Mouse (Mus musculus) embryonic fibroblast, embryonic 13.5 days (primary cell): ENCODE data around the gene Ect2l. TPM values are rescaled to one million over a fixed set of nuclear protein-coding genes. Genes with fewer than 3 reads are reported as not detected.

Experiments used
- H3K27ac ChIP-seq: 2 replicates; pipeline ENCODE4 v1.5.1; 2012; ENCODE audit warnings: low read length, control low read depth, inconsistent platforms; ENCODE audit not compliant: insufficient read depth
- H3K4me1 ChIP-seq: 2 replicates; pipeline ENCODE4 v1.6.1; 2011; ENCODE audit warnings: low read length; ENCODE audit not compliant: control insufficient read depth, insufficient read depth
- H3K4me3 ChIP-seq: 2 replicates; pipeline ENCODE4 v1.5.1; 2011; ENCODE audit warnings: mild to moderate bottlenecking, control low read depth, low read length; ENCODE audit not compliant: insufficient read depth
- CTCF ChIP-seq: IDR thresholded peaks from 2 replicates; pipeline ENCODE4 v1.5.1; 2011; ENCODE audit warnings: mild to moderate bottlenecking, control low read depth, low read length, moderate library complexity, borderline replicate concordance; ENCODE audit not compliant: insufficient read depth
- POLR2A ChIP-seq: IDR thresholded peaks from 2 replicates; pipeline ENCODE4 v1.6.1; 2011; ENCODE audit warnings: low read depth, mild to moderate bottlenecking, control low read depth, low read length, moderate library complexity
- polyA plus RNA-seq: library from polyadenylated mRNA; stranded (reverse); fragments of >200 nt; gene quantifications from 2 replicates; pipeline ENCODE4 v1.2.4, GENCODE M21; 2011; ENCODE audit warnings: low read depth; ENCODE audit not compliant: missing spikeins, insufficient read length

The Ect2l gene
- polyA plus RNA-seq, 1 experiment, result not detected

DNA sequence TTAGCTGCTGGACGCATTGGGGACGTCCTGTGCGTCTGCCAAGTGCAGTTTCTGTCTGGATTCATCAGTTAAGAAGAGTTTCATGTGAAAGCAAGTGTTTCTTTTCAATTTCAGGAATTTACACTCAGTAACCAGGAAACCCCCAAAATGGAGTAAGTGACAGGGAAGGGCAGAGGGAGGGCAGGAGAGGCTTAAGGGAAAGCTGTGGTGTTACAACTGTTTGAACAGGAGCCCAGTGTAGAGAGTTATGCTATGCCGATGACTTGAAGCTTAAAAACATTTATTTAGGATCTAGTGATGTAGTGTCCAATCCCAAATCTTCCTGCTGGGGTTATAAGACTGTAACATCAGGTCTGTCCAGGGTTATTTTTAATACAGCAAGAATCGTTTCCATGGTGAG lies 3.4 kb upstream of the Ect2l start:
- Histone ChIP-seq H3K4me3 (no peak overlapping the region), H3K27ac (no peak overlapping the region), H3K4me1 (no peaks in the 10 kb centered on the region)
- TF ChIP-seq POLR2A (no peak), CTCF (no peak)

DNA sequence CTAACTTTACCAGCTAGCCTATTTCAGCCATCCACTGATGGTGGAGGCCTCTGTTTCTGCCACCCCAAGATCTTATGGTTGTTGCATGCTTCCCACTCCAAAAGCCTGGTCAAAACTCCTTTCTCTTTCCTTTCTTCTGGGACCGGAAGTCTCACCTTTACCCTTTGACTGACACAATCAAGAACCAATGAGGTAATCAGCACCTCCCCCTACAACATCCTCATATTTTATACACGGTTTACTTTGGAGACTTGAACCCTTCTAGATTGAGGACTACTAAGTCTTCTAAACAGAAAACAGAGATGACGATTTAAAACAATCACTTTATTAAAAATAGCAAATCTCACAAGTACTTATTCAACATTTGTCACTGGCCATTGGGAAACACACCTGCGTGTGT lies 2.7 kb upstream of the Ect2l start:
- H3K4me3 ChIP-seq, result no peak overlapping the region
- TF ChIP-seq CTCF (no peak), POLR2A (no peak)
- no peaks in the 10 kb centered on the region for H3K4me1 ChIP-seq
- peak overlapping the region; percentile 46; the same call in 1 of the 2 replicates for H3K27ac ChIP-seq

DNA sequence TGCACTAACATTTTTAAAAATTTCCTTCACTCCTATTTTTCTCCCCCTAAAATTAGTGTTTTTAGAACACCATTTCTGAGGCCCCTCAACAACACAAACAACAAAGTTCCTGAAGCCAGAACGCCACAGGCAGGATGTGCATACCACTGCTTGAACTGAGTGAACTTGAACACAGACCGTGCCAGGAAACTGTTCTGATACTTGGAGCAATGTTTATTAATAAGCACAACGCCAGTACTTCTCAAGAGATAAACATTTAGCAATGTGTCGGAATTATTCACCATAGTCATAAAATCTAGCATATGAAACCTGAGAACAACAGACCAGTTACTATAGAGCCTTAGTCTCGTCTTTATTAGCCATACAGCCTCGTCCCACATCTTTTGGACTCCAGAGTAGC lies 571 bp downstream of the Ect2l start:
- Histone ChIP-seq H3K4me3 (no peak overlapping the region), H3K4me1 (no peaks in the 10 kb centered on the region), H3K27ac (no peak overlapping the region)
- no peak for TF ChIP-seq CTCF
- no peak for TF ChIP-seq POLR2A

DNA sequence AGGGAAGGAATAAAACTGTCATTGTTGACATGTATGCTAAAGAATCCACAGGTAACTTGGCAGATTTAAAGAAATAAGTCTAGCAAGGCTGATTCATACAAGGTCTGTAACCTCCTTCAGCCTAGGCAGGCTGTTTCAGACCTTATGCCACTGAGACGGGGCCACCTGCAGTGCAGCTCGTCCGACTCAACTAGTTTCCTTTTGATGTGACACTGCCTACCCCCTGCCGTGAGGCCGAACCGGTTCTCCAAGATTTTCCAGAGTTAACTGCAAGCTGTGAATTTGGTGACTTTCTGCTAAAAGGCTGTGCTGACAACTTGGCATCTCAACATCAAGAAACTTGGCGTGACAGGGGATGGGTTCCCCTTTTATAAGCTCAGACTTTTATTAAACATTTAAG lies 6.6 kb downstream of the Ect2l start:
- Histone ChIP-seq H3K4me3 (no peak overlapping the region), H3K27ac (no peak overlapping the region), H3K4me1 (no peaks in the 10 kb centered on the region)
- TF ChIP-seq CTCF (no peak), POLR2A (no peak)

DNA sequence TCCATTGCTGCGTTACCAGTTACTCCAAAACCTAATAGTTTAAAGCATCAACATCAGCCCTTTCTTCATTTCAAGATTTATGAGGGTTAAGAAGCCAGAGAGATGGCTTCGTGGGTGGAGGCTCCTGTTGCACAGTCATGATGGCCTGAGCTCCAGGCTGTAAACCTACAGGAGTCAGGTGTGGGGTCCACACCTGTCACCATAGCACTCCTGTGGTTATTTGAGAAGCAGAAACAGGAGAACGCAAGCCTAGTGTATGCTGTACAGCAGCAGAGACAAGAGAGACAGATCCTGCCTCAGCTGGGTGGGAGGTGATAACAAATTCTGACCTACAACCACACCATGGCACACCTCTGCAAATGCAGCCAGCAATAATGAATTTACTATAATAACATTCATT lies 8.3 kb downstream of the Ect2l start:
- Histone ChIP-seq H3K4me1 (no peaks in the 10 kb centered on the region), H3K27ac (no peak overlapping the region), H3K4me3 (no peak overlapping the region)
- TF ChIP-seq POLR2A, result no peak
- TF ChIP-seq CTCF, result no peak

DNA sequence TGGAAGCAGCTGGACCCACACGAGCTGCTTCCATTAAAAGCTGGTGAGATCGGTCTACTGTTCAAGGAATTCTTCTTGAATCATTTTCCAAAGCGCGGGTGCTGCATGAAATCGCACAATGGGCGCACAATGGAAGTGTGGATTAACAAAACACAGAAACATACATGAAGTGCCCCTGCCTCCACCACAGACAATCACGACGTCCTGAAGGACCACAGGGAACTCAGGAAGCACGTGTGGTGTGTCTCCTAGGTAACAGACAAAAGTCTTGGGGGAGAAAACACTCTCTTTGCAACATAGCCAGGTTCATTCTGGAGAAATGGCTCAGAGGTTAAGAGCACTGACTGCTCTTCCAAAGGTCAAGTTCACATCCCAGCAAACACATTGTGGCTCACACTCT lies 10.0 kb downstream of the Ect2l start:
- H3K4me1 ChIP-seq, result no peaks in the 10 kb centered on the region
- no peak overlapping the region for H3K27ac ChIP-seq
- TF ChIP-seq CTCF (no peak), POLR2A (no peak)
- no peak overlapping the region for H3K4me3 ChIP-seq

DNA sequence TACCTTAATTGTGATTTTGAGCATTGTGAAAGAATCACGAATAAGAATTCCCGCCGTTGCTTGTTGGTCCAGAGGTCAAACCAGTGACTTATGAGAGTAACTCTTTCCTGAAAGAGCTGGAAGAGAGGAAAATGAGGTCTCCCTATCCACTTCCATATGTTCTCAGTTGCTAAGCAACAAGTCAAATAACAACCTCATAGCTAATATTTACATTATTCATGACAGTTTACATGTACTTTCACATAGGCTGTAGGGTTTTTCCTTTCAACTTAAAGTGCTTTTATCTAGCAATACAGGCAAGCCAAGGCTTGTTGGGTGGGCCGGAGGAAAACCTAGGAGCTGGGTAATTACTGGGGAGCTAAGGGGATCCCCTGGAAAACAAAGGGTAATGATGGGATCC lies 10.8 kb downstream of the Ect2l start:
- H3K4me1 ChIP-seq, result no peaks in the 10 kb centered on the region
- no peak overlapping the region for H3K4me3 ChIP-seq
- TF ChIP-seq CTCF (no peak), POLR2A (no peak)
- no peak overlapping the region for H3K27ac ChIP-seq

DNA sequence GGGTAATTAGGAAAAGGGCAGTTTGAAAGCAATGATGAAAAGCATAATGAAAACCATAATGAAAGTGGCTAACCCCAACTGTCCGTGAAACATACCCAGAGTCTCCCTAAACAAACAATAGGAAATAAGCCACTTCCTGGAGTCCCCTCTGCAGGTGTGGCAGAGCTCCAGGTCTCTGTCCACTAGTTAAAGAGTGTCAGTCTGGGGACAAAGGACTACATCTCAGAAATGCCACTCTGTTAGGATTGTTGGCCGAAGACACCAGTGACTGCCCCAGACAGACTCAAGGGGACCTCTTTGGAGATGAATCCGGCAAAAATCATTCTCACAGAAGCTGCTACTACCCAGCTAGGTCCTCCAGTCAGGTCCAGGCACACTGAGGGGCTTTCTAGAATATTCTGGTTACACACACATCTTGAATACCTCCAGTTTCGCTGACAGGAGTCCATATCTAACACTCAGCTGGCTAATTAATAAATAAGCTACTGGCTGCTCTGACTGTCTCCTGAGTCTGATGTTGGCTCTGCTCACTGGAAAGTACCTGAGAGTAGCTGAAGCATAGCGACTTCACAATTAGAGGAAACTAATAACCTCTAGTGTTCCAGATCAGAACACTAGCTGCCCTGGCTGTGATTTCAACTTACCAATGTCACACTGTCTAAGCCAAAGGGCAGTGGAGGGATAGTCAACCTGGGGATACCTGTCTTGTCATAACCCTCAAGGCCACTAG lies 12.2 kb downstream of the Ect2l start:
- Histone ChIP-seq H3K27ac (no peak overlapping the region), H3K4me1 (no peaks in the 10 kb centered on the region), H3K4me3 (no peak overlapping the region)
- TF ChIP-seq CTCF, result no peak
- no peak for TF ChIP-seq POLR2A

GRCm38 (mm10) chr10:18197206-18197979 lies 13.3 kb downstream of the Ect2l start:
- H3K4me3 ChIP-seq, result peak overlapping the region; percentile 63

GRCm38 (mm10) chr10:18194737-18195141 lies 16.0 kb downstream of the Ect2l start:
- Histone ChIP-seq H3K27ac (no peak overlapping the region), H3K4me3 (no peak overlapping the region), H3K4me1 (no peaks in the 10 kb centered on the region)
- TF ChIP-seq CTCF (no peak), POLR2A (no peak)

More at GRCm38 (mm10) chr10:18197206-18197979, 13.3 kb downstream of the Ect2l start:
- H3K4me1 ChIP-seq, result no peaks in the 10 kb centered on the region
- no peak for TF ChIP-seq POLR2A
- no peak for TF ChIP-seq CTCF
- H3K27ac ChIP-seq, result no peak overlapping the region
